Mouse (Mus musculus): ENCODE results near the gene Hp1bp3.

GRCm38 (mm10) chr4:138179391-138179790 is 36.7 kb upstream of the Hp1bp3 start:
- TF ChIP-seq GATA1 (IDR thresholded peaks at IDR 0.05; ENCODE audit: low read length) (no peak), TAL1 (IDR thresholded peaks at IDR 0.05; ENCODE audit: low read length) (no peak)
